Mouse (Mus musculus): ENCODE measurements around the gene Rpp14. TPM values are rescaled to one million over a fixed set of nuclear protein-coding genes. Genes with fewer than 3 reads are reported as not detected.

Gene Rpp14
- total RNA-seq, 2 experiments from 2014 or later: 25.5 to 28.5 TPM

Other genes starting within 250 kb of the Rpp14 start
- not detected for gene Gm45521, start 123.1 kb upstream of the Rpp14 start, total RNA-seq (2021)
- under 1 TPM in 1 of 2 experiments, not detected in 1; 0.27 TPM for gene Dnase1l3, start 85.8 kb upstream of the Rpp14 start, total RNA-seq (2021)
- gene Abhd6, start 77.5 kb upstream of the Rpp14 start, total RNA-seq (2021): 1 to 10 TPM; 7.6 to 8.8 TPM
- gene Pxk, start 17.8 kb downstream of the Rpp14 start, total RNA-seq (2021): 10 to 100 TPM; 20.6 to 24.4 TPM
- gene Pdhb, start 92.7 kb downstream of the Rpp14 start, total RNA-seq (2021): 100 to 1,000 TPM; 886 to 904 TPM
- 10 to 100 TPM; 10.6 to 11.0 TPM for gene Kctd6, start 133.8 kb downstream of the Rpp14 start, total RNA-seq (2021)
- gene Acox2, start 179.0 kb downstream of the Rpp14 start, total RNA-seq (2021): under 1 TPM in 1 of 2 experiments, not detected in 1; 0.48 TPM
- gene Fam107a, start 237.7 kb downstream of the Rpp14 start, total RNA-seq (2021): 10 to 100 TPM; 14.3 to 15.0 TPM